Mouse (Mus musculus): ENCODE data around the gene Itga2. TPM values are rescaled to one million over a fixed set of nuclear protein-coding genes. Genes with fewer than 3 reads are reported as not detected.

Itga2 gene
- total and polyA plus RNA-seq, 3 experiments: not detected

- in situ Hi-C loops (cut with MboI; ENCODE audit: low pct_ligation_motif_present, low pct_unique_long_range_greater_than_20kb, low sequenced_read_pairs): no loop called here
- H3K4me2 ChIP-seq (ENCODE audit: insufficient read depth, low read depth, poor library complexity, severe bottlenecking): no peak overlapping the region
- no peak for TF ChIP-seq MYC (IDR thresholded peaks at IDR 0.05; ENCODE audit: low read depth, low read length)
- TF ChIP-seq SIN3A (IDR thresholded peaks at IDR 0.05; ENCODE audit: low read length): no peak
- TF ChIP-seq ZC3H11A (IDR thresholded peaks at IDR 0.05; ENCODE audit: low read depth, low read length): no peak
- TF ChIP-seq HCFC1 (IDR thresholded peaks at IDR 0.05; ENCODE audit: low read depth, low read length): no peak
- TF ChIP-seq POLR2AphosphoS2 (IDR thresholded peaks at IDR 0.05; ENCODE audit: low read depth, low read length): no peak
- H3K36me3 ChIP-seq (replicated peaks in 1 of 2; ENCODE audit: control insufficient read depth in 1 of 2, insufficient read depth in 1 of 2, low read length in 1 of 2): no peaks in the 10 kb centered on the region
- dilution Hi-C loops (cut with MboI; ENCODE audit: extremely low pct_ligation_motif_present, extremely low pct_unique_long_range_greater_than_20kb, low sequenced_read_pairs): no loop called here
- H3K9ac ChIP-seq (ENCODE audit: insufficient read depth, low read depth): no peak overlapping the region
- H3K9me3 ChIP-seq (replicated peaks; ENCODE audit: low read length): no peaks in the 10 kb centered on the region
- no peaks in the 10 kb centered on the region for H3K4me1 ChIP-seq (ENCODE audit: control insufficient read depth in 1 of 2, insufficient read depth in 2 of 2)
- H3K4me3 ChIP-seq (replicated peaks in 1 of 3; ENCODE audit: low read depth in 2 of 3, low read length in 2 of 3, poor library complexity in 1 of 3): no peak overlapping the region
- DNase-seq (ENCODE audit: extremely low read depth): no peak
- H3K27me3 ChIP-seq (replicated peaks): no peaks in the 10 kb centered on the region
- H3K27ac ChIP-seq (ENCODE audit: insufficient read depth, low read depth): no peak overlapping the region
- H3K79me2 ChIP-seq (replicated peaks; ENCODE audit: control insufficient read depth, extremely low read depth, insufficient read depth, poor library complexity, severe bottlenecking): no peaks in the 10 kb centered on the region
These were observed 8.6 kb downstream of the Itga2 start for GRCm38 (mm10) chr13:114923331-114923730.

- H3K27ac ChIP-seq (ENCODE audit: insufficient read depth, low read depth): no peak overlapping the region
- dilution Hi-C loops (cut with MboI; ENCODE audit: extremely low pct_ligation_motif_present, extremely low pct_unique_long_range_greater_than_20kb, low sequenced_read_pairs): no loop called here
- H3K4me3 ChIP-seq (replicated peaks in 1 of 3; ENCODE audit: low read depth in 2 of 3, low read length in 2 of 3, poor library complexity in 1 of 3): no peak overlapping the region
- H3K79me2 ChIP-seq (replicated peaks; ENCODE audit: control insufficient read depth, extremely low read depth, insufficient read depth, poor library complexity, severe bottlenecking): no peaks in the 10 kb centered on the region
- in situ Hi-C loops (cut with MboI; ENCODE audit: low pct_ligation_motif_present, low pct_unique_long_range_greater_than_20kb, low sequenced_read_pairs): no loop called here
- DNase-seq (ENCODE audit: extremely low read depth): no peak
- H3K9me3 ChIP-seq (replicated peaks; ENCODE audit: low read length): no peaks in the 10 kb centered on the region
- H3K9ac ChIP-seq (ENCODE audit: insufficient read depth, low read depth): no peak overlapping the region
- no peaks in the 10 kb centered on the region for H3K36me3 ChIP-seq (replicated peaks in 1 of 2; ENCODE audit: control insufficient read depth in 1 of 2, insufficient read depth in 1 of 2, low read length in 1 of 2)
- no peaks in the 10 kb centered on the region for H3K27me3 ChIP-seq (replicated peaks)
- peaks cover 3 to 11% of the 10 kb centered on the region in 2 experiments; a peak in 2 of 4 replicates for H3K4me1 ChIP-seq (ENCODE audit: control insufficient read depth in 1 of 2, insufficient read depth in 2 of 2)
- no peak for TF ChIP-seq KAT2A (IDR thresholded peaks at IDR 0.05; ENCODE audit: insufficient replicate concordance, low read length)
- no peak for TF ChIP-seq ETS1 (conservative IDR thresholded peaks at IDR 0.05; ENCODE audit: low read depth, low read length)
- no peak for TF ChIP-seq JUND (conservative IDR thresholded peaks at IDR 0.05; ENCODE audit: low read depth, low read length)
- no peak for TF ChIP-seq ZKSCAN1 (IDR thresholded peaks at IDR 0.05; ENCODE audit: borderline replicate concordance, low read depth, low read length)
- TF ChIP-seq NELFE (IDR thresholded peaks at IDR 0.05; ENCODE audit: low read depth, low read length): no peak
- no peak for TF ChIP-seq POLR2A (IDR thresholded peaks at IDR 0.05; ENCODE audit: low read depth, low read length)
- no peak for TF ChIP-seq PAX5 (IDR thresholded peaks at IDR 0.05; ENCODE audit: low read length)
- no peak for TF ChIP-seq HCFC1 (IDR thresholded peaks at IDR 0.05; ENCODE audit: low read depth, low read length)
- H3K4me2 ChIP-seq (ENCODE audit: insufficient read depth, low read depth, poor library complexity, severe bottlenecking): no peak overlapping the region
These were observed 16.1 kb downstream of the Itga2 start for GRCm38 (mm10) chr13:114915767-114916166.

GRCm38 (mm10) chr13:114914963-114915362 lies 16.9 kb downstream of the Itga2 start:
- H3K9me3 ChIP-seq (replicated peaks; ENCODE audit: low read length): no peaks in the 10 kb centered on the region
- H3K4me2 ChIP-seq (ENCODE audit: insufficient read depth, low read depth, poor library complexity, severe bottlenecking): no peak overlapping the region
- H3K27me3 ChIP-seq (replicated peaks): no peaks in the 10 kb centered on the region
- no peak for TF ChIP-seq ELF1 (IDR thresholded peaks at IDR 0.05; ENCODE audit: low read depth, low read length)
- no peak for TF ChIP-seq PAX5 (IDR thresholded peaks at IDR 0.05; ENCODE audit: low read length)
- no peak for TF ChIP-seq ZNF384 (IDR thresholded peaks at IDR 0.05; ENCODE audit: low read depth, low read length)
- no peak for TF ChIP-seq GABPA (IDR thresholded peaks at IDR 0.05; ENCODE audit: insufficient replicate concordance, low read depth, low read length)
- TF ChIP-seq RAD21 (IDR thresholded peaks at IDR 0.05; ENCODE audit: low read depth, low read length): no peak
- in situ Hi-C loops (cut with MboI; ENCODE audit: low pct_ligation_motif_present, low pct_unique_long_range_greater_than_20kb, low sequenced_read_pairs) (no loop called here), dilution Hi-C loops (cut with MboI; ENCODE audit: extremely low pct_ligation_motif_present, extremely low pct_unique_long_range_greater_than_20kb, low sequenced_read_pairs) (no loop called here)
- no peak for DNase-seq (ENCODE audit: extremely low read depth)
- H3K27ac ChIP-seq (ENCODE audit: insufficient read depth, low read depth): no peak overlapping the region
- H3K4me1 ChIP-seq (ENCODE audit: control insufficient read depth in 1 of 2, insufficient read depth in 2 of 2): peaks cover 8 to 12% of the 10 kb centered on the region in 2 experiments; a peak in 3 of 4 replicates
- H3K9ac ChIP-seq (ENCODE audit: insufficient read depth, low read depth): no peak overlapping the region
- no peak overlapping the region for H3K4me3 ChIP-seq (replicated peaks in 1 of 3; ENCODE audit: low read depth in 2 of 3, low read length in 2 of 3, poor library complexity in 1 of 3)
- H3K79me2 ChIP-seq (replicated peaks; ENCODE audit: control insufficient read depth, extremely low read depth, insufficient read depth, poor library complexity, severe bottlenecking): no peaks in the 10 kb centered on the region
- no peaks in the 10 kb centered on the region for H3K36me3 ChIP-seq (replicated peaks in 1 of 2; ENCODE audit: control insufficient read depth in 1 of 2, insufficient read depth in 1 of 2, low read length in 1 of 2)
